Mouse (Mus musculus) embryonic facial prominence, embryonic 12.5 days (tissue): ENCODE data around the gene Fstl3. TPM values are rescaled to one million over a fixed set of nuclear protein-coding genes. Genes with fewer than 3 reads are reported as not detected.

Experiments
- ATAC-seq: fragments of 200-750 bp; cut with Nextera tagmentation; 2 replicates; pipeline ENCODE4 v1.8.0; 2017; ENCODE audit not compliant: insufficient number of reproducible peaks, insufficient read depth, low FRiP score, low TSS enrichment
- H3K27ac ChIP-seq: fragments of 300-500 bp; sonication (generic); 2 replicates; pipeline ENCODE4 v1.5.1; 2016; ENCODE audit warnings: mild to moderate bottlenecking
- H3K27me3 ChIP-seq: fragments of 300-500 bp; sonication (generic); 2 replicates; pipeline ENCODE4 v1.6.1; 2016; ENCODE audit warnings: mild to moderate bottlenecking, moderate library complexity
- H3K36me3 ChIP-seq: fragments of 300-500 bp; sonication (generic); 2 replicates; pipeline ENCODE4 v1.6.1; 2016; ENCODE audit warnings: mild to moderate bottlenecking
- H3K4me1 ChIP-seq: fragments of 300-500 bp; sonication (generic); 2 replicates; pipeline ENCODE4 v1.6.1; 2016
- H3K4me2 ChIP-seq: fragments of 300-500 bp; sonication (generic); replicated peaks from 2 replicates; pipeline ENCODE4 v1.6.1; 2016; ENCODE audit warnings: mild to moderate bottlenecking, moderate library complexity
- H3K4me3 ChIP-seq: fragments of 300-500 bp; sonication (generic); 2 replicates; pipeline ENCODE4 v1.5.1; 2016; ENCODE audit warnings: mild to moderate bottlenecking
- H3K9ac ChIP-seq: fragments of 300-500 bp; sonication (generic); 2 replicates; pipeline ENCODE4 v1.6.1; 2016; ENCODE audit warnings: mild to moderate bottlenecking, moderate library complexity
- H3K9me3 ChIP-seq: fragments of 300-500 bp; sonication (generic); 2 replicates; pipeline ENCODE4 v1.6.1; 2016; ENCODE audit warnings: mild to moderate bottlenecking, moderate library complexity
- WGBS: fragments of 180-500 bp; shearing (Covaris S2); methylation state at CpG from one replicate; pipeline ENCODE4 v1.1.7; 2016; 5-methylcytosine and 5-hydroxymethylcytosine counted together
- polyA plus RNA-seq: library from polyadenylated mRNA; unstranded; fragments of >200 nt; fragmentation: Nextera tagmentation; extraction: Ambion mirVana; gene quantifications from 2 replicates; pipeline ENCODE4 v1.2.1, GENCODE M21; 2016

Gene Fstl3
- polyA plus RNA-seq, 1 experiment from 2014 or later = 3.5 TPM

DNA sequence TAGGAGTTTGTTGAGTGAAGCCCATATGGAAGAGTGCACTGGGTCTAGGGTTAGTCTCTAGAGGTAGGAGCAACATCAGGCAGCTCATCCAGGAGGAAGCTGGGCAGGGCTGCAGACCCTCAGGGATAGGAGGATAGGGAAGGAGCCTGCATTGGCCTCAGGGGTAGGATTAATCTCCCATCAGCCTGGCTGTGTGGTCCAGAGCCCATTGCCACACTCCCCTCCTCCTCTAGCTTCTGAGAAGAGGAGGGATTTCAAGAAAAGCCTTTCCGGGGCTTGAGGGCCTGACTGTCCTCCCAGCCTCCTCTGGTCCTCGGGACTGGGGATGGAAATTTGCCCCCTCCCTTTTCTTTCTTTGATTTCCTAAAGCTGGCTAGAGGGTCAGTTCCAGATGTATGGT lies 2.1 kb downstream of the Fstl3 start:
- H3K4me2 ChIP-seq = no peak overlapping the region
- WGBS = 3% methylated on average over 2 of the region's 2 CpGs
- H3K9me3 ChIP-seq = no peaks in the 10 kb centered on the region
- H3K36me3 ChIP-seq = no peaks in the 10 kb centered on the region
- peaks cover 24% of the 10 kb centered on the region for H3K4me1 ChIP-seq
- H3K9ac ChIP-seq = no peak overlapping the region
- peak overlapping the region; percentile 36; the same call in 1 of the 2 replicates for H3K4me3 ChIP-seq
- no peak overlapping the region for H3K27ac ChIP-seq
- no peak for ATAC-seq
- H3K27me3 ChIP-seq = peaks cover 39% of the 10 kb centered on the region

DNA sequence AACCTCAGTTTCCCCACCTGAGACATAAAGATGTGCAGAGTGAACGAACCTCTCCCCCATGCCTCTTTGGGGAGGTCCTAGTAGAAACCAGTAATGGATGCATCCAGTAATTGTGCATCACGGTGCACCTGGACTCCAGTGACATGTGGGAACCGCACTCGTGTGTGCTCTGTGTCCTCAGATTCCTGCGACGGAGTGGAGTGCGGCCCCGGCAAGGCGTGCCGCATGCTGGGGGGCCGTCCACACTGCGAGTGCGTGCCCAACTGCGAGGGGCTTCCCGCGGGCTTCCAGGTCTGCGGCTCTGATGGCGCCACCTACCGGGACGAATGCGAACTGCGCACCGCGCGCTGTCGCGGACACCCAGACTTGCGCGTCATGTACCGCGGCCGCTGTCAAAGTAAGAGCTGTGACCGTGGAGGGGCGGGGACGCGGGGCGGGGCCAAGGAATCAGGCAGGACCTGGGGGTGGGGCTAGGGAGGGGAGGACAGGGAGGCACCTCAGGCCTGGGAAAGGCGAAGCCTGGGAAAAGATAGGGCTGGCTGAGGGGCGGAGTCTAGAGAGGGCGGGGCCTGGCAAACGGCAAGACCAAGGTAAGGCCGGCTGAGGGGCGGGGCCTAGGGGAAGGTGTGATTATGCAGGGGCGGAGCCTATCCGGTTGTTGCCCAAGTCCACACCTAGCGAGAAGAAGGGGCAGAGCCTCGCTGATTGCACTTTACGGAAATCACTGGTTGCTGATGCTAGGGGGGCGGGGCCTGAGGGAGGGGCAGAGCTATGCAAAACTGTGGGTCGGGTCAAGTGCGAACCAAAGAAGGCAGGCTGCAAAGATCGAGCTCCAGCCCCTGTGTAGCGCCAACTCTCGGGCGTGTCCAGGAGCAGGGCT lies 3.0 kb downstream of the Fstl3 start:
- Histone ChIP-seq H3K9me3 (no peaks in the 10 kb centered on the region), H3K27ac (0 out of 2 replicates have a peak overlapping the region, but pooled peaks have one; percentile 17), H3K9ac (0 out of 2 replicates have a peak overlapping the region, but pooled peaks have one; percentile 19), H3K36me3 (no peaks in the 10 kb centered on the region), H3K4me2 (peak overlapping the region; percentile 73), H3K4me1 (peaks cover 24% of the 10 kb centered on the region), H3K27me3 (peaks cover 39% of the 10 kb centered on the region), H3K4me3 (peak overlapping the region; percentile 36)
- ATAC-seq = peak; percentile 79
- 1% methylated on average over 45 of the region's 55 CpGs for WGBS

DNA sequence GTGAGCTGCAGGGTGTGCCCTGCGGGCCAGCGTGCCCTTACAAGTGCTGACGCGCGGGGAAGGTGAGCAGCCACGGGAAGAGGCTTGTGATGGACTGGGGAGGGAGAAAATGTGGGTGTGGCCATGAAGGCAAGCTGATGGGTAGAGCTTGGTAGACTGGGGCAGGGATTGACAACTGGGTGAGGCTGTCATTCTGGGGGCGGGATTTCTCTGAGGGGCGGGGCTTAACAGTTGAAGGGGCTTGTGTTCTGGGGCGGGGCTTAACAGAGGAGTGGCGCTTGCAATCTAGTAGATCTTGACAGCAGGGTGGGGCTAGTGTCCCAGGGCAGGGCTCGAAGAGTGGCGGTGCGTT lies 3.6 kb downstream of the Fstl3 start:
- Histone ChIP-seq H3K4me1 (peaks cover 24% of the 10 kb centered on the region), H3K27ac (0 out of 2 replicates have a peak overlapping the region, but pooled peaks have one; percentile 17), H3K9ac (0 out of 2 replicates have a peak overlapping the region, but pooled peaks have one; percentile 19), H3K27me3 (peaks cover 39% of the 10 kb centered on the region), H3K9me3 (no peaks in the 10 kb centered on the region), H3K36me3 (no peaks in the 10 kb centered on the region), H3K4me3 (peak overlapping the region; percentile 36), H3K4me2 (peak overlapping the region; percentile 73)
- ATAC-seq = no peak
- WGBS = 2% methylated on average over 13 of the region's 13 CpGs

DNA sequence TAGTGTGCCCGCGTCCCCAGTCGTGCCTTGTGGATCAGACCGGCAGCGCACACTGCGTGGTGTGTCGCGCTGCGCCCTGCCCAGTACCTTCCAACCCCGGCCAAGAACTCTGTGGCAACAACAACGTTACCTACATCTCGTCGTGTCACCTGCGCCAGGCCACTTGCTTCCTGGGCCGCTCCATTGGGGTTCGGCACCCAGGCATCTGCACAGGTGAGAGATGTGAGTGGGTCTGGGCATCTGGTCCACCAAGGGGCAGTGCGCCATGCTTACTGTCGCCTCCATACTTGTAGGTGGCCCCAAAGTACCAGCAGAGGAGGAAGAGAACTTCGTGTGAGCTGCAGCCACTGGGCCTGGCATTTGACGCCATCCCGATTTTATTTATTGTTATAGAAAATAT lies 4.1 kb downstream of the Fstl3 start:
- Histone ChIP-seq H3K36me3 (no peaks in the 10 kb centered on the region), H3K4me3 (peak overlapping the region; percentile 36), H3K9me3 (no peaks in the 10 kb centered on the region), H3K9ac (no peak overlapping the region), H3K27me3 (peaks cover 39% of the 10 kb centered on the region), H3K4me1 (peaks cover 24% of the 10 kb centered on the region), H3K27ac (no peak overlapping the region), H3K4me2 (peak overlapping the region; percentile 73)
- 34% methylated on average over 21 of the region's 21 CpGs for WGBS
- ATAC-seq = no peak

DNA sequence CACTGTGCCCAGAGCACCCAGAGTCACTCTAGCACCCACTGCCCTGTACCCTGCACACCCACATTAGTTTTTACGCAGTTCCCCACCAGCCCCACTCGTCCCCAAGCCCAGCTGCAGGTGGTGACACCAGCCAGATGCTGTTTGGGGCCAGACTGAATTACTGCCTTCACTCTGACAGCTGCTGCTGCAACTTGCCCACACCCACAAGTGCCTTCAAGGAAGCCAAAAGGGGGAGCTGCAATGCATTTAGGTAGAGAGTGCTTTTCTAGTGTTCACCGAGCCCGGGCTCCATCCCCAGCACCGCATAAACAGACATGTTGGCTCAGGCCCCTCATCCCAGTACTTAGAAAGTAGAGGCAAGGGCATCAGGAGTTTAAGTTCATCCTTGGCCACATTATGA lies 4.9 kb downstream of the Fstl3 start:
- H3K9me3 ChIP-seq = no peaks in the 10 kb centered on the region
- H3K27me3 ChIP-seq = peaks cover 39% of the 10 kb centered on the region
- WGBS = 52% methylated on average over 5 of the region's 5 CpGs
- H3K27ac ChIP-seq = no peak overlapping the region
- peaks cover 24% of the 10 kb centered on the region for H3K4me1 ChIP-seq
- H3K36me3 ChIP-seq = no peaks in the 10 kb centered on the region
- ATAC-seq = no peak
- no peak overlapping the region for H3K9ac ChIP-seq
- no peak overlapping the region for H3K4me2 ChIP-seq
- H3K4me3 ChIP-seq = no peak overlapping the region

DNA sequence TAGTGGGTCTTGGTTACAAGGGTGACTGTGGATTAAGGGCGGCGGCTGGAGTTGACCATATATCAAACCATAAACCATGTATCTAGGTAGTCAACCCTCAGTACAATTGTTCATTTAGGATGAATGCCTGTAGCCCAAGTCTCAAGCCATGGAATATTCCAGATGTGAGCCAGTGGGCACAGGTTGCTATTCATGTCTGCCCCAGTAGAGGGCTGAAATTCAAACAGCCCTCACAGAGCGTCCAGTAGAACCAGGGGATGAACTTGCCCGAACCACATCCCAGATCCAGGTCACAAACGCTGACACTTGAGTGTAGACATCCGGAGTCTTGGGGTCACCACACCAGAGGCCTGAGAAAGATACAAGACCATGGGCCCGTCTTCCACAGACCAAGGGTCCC lies 6.0 kb downstream of the Fstl3 start:
- Histone ChIP-seq H3K4me1 (peaks cover 13% of the 10 kb centered on the region), H3K27ac (no peak overlapping the region), H3K36me3 (no peaks in the 10 kb centered on the region), H3K9me3 (no peaks in the 10 kb centered on the region), H3K4me3 (no peak overlapping the region), H3K9ac (no peak overlapping the region), H3K27me3 (peaks cover 30% of the 10 kb centered on the region), H3K4me2 (no peak overlapping the region)
- ATAC-seq = no peak
- 68% methylated on average over 7 of the region's 7 CpGs for WGBS

DNA sequence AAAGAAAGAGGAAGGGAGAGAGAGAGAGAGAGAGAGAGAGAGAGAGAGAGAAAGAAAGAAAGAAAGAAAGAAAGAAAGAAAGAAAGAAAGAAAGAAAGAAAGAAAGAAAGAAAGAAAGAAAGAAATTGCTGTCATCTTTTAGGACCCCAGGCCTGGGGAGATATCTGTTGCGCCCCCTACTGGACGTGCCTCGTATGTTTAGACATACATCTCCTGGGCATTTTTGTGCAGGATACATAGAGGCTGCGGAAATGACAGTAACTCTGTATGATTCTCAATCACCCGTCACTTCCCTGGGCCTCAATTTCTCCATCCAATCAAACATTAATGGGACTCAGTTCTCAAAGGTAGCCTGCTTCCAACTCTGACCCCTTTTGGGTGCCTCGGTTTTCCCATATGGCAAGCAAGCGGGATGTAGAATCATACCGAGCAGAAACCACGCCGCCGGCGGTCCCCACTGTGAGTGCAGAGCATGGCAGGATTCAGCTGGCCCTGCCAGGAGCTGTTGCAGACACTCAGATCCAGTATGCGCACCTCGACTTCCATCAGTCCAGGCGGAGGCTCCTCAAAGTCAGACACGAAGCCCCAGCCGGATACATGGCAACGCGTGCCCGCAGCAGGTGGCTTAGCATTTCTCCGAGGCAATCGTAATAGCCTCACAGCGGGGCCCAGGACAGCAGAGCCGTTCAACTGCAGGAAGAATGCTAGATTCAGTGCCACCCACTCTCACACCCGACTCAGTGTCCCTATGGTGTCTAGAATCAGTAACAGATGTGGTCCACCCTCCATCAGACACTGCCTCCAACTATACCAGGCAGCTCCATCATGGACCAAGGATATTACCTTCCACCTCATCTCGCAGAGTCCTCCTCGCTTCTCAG lies 7.1 kb downstream of the Fstl3 start:
- no peak overlapping the region; the same call in 1 of the 2 replicates for H3K9ac ChIP-seq
- no peak overlapping the region for H3K27ac ChIP-seq
- no peak for ATAC-seq
- H3K36me3 ChIP-seq = no peaks in the 10 kb centered on the region
- no peak overlapping the region for H3K4me3 ChIP-seq
- H3K9me3 ChIP-seq = no peaks in the 10 kb centered on the region
- 36% methylated on average over 27 of the region's 27 CpGs for WGBS
- H3K27me3 ChIP-seq = peaks cover 19% of the 10 kb centered on the region
- H3K4me2 ChIP-seq = no peak overlapping the region
- H3K4me1 ChIP-seq = peaks cover 12% of the 10 kb centered on the region

DNA sequence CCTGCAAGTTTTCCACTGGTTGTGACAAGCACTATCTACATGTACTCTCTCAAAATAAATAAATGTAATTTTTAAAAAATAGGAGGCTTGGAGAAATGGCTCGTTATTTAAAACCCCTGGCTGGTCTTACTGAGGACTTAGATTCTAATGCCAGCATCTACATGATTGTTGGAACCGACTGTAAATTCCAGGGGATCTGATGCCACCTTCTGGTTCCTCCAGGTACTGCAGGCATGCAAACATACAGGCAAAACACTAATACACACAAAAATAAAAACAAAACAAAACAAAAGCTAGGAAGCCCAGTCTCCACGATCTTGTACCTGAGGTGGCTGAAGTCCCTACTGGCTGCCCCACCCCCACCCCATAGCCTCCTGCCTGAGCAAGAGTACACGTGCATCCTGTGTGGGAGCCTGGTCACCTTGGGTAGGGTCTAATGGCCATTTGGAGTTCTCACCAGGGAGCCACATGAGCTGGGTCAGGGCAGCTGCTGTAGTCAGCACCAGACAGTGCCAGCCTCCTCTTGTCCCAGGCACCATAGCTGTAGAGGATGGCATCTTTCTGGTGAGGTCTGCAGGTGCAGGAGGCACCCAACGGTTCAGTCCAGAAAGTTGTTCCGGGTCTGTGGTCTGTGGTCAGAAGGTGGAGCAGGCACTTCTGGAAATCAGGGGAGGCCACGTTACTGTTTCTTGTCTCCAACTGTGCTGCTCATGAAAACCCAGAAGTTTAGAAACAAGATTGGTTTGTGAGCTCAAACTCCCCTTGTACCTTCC lies 11.5 kb downstream of the Fstl3 start:
- Histone ChIP-seq H3K9me3 (no peaks in the 10 kb centered on the region), H3K27me3 (no peaks in the 10 kb centered on the region), H3K4me2 (no peak overlapping the region), H3K4me3 (no peak overlapping the region), H3K36me3 (no peaks in the 10 kb centered on the region), H3K4me1 (no peaks in the 10 kb centered on the region), H3K27ac (no peak overlapping the region), H3K9ac (no peak overlapping the region)
- WGBS = 33% methylated on average over 7 of the region's 7 CpGs
- no peak for ATAC-seq

DNA sequence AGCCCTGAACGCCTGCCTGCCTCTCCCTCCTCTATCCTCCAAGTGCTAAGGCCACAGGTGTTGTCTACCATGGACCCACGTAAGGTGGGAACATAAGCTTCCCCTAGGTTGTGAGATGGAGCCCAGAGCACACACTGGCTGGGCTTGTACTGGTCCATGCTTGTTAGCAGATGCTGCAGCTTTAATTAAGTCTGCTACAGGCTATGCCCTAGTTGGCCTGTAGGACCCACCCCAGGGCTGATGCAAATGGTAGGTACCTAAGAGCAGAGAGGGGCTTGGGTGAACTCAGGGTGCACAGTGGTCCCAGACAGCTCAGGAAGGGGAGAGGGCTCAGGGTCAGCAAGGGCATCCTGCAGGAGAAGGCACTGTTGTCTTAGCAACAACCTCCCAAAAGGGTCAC lies 12.5 kb downstream of the Fstl3 start:
- no peaks in the 10 kb centered on the region for H3K36me3 ChIP-seq
- no peak overlapping the region for H3K9ac ChIP-seq
- WGBS = 59% methylated on average over 2 of the region's 2 CpGs
- no peaks in the 10 kb centered on the region for H3K27me3 ChIP-seq
- H3K9me3 ChIP-seq = no peaks in the 10 kb centered on the region
- no peak overlapping the region for H3K4me3 ChIP-seq
- H3K4me2 ChIP-seq = no peak overlapping the region
- H3K4me1 ChIP-seq = peaks cover 4% of the 10 kb centered on the region
- ATAC-seq = no peak
- H3K27ac ChIP-seq = no peak overlapping the region

DNA sequence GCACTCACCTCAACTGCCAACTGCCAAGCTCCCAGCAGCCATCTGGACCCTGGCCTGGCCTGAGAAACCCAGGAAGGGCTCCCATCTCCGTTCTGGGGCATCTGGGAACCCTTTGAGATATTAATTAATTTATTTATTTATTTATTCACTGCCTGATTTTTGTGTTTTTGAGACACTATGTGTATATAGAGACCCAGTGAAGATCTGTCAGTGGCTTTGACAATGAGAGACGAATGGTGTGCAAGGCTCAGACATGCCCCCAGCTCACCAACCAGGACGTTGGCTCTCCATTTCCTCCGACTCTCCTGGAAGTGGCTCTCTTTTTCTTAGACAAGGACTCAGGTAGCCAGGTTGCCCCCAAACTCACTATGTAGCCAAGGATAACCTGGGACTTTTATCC lies 13.8 kb downstream of the Fstl3 start, which contains the start of gene Prss57:
Gene Prss57 (minus strand): TSS at position 101 of the 400 bp plus-strand sequence.
- 87% methylated on average over 4 of the region's 4 CpGs for WGBS
- no peak for ATAC-seq

More for the DNA sequence above, 13.8 kb downstream of the Fstl3 start, which contains the start of gene Prss57:
- Histone ChIP-seq H3K27me3 (no peaks in the 10 kb centered on the region), H3K9me3 (no peaks in the 10 kb centered on the region), H3K4me2 (no peak within 1 kb of the TSS), H3K4me1 (peaks cover 10% of the 10 kb centered on the region), H3K4me3 (no peak within 1 kb of the TSS), H3K36me3 (0 out of 2 replicates have a peak, but pooled peaks cover 2% of the 10 kb centered on the region), H3K27ac (no peak within 1 kb of the TSS), H3K9ac (no peak within 1 kb of the TSS)
